Mouse (Mus musculus) adrenal gland, postnatal 36 days (tissue): Measurements from ENCODE around the gene Marc1. TPM values are rescaled to one million over a fixed set of nuclear protein-coding genes. Genes with fewer than 3 reads are reported as not detected.

ENCODE experiments used
- DNase-seq, 2 experiments: peaks; one replicate each; pipeline ENCODE4 v3.0.0; 2021; ENCODE audit warnings: mixed read lengths in 1 of 2
- long read RNA-seq, 2 experiments: library from polyadenylated mRNA; stranded (forward); transcript quantifications; one replicate each; pipeline ENCODE4 v2.0.0; 2021; ENCODE audit warnings: borderline sequencing depth in 2 of 2
- total RNA-seq, 2 experiments: library from RNA; stranded (reverse); gene quantifications; 2 replicates each; pipeline ENCODE4 v1.2.3; 2021

The Marc1 gene
- 1 to 10 TPM; 3.7 to 7.4 TPM for total RNA-seq
- long read RNA-seq, experiment 1, partial matches to known transcripts: 0 of 4 reads
- long read RNA-seq, experiment 1, other reads (novel, unspliced or antisense): 0 of 4 reads
- long read RNA-seq, experiment 2, transcript Marc1-201 (7 exons, 2,039 nt): major isoform, 6 of 8 reads
- long read RNA-seq, experiment 2, partial matches to known transcripts: 0 of 8 reads
- long read RNA-seq, experiment 2, other reads (novel, unspliced or antisense): 2 of 8 reads

DNA sequence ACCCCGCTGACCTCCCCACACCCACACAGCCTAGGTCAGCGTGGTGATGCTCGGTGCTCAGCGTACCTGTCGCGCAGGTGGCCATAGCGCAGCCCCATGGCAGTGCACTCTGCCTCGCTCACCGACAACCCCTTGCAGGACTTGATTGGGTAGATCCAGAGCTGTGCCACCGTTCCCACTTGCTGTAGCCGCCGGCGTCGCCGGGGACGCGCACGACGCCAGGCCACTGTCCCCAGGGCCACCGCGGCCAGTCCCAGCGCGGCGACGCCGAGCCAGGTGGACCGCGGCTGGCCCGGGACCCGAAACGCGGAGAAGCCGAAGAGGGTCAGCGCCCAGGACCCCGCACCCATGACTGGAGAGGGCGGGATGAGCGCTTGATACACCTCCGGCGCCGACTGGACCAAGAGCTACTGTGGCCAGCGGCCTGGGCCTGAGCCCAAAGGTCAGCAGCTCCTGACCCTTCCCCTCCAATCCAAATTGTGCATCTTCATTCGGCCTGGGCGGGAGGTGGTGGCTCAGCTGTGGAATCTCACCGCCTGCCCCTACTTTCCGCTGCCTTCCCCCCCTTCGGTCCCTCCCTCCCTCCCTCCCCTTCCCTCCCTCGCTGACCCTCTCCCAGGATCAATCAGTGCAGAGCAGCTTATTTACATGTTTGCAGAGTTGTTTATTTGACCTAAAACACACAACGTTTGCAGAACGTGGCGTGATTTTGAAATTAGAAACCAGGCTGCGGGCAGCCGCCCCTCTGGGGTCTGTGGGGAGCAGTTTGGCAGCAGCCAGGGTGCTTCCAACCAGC lies at the start of gene Marc1:
Gene Marc1, minus strand, starts transcription at position 534 of the 796 bp plus-strand sequence.
- peak in 1 of 2 experiments; percentile 50 for DNase-seq

DNA sequence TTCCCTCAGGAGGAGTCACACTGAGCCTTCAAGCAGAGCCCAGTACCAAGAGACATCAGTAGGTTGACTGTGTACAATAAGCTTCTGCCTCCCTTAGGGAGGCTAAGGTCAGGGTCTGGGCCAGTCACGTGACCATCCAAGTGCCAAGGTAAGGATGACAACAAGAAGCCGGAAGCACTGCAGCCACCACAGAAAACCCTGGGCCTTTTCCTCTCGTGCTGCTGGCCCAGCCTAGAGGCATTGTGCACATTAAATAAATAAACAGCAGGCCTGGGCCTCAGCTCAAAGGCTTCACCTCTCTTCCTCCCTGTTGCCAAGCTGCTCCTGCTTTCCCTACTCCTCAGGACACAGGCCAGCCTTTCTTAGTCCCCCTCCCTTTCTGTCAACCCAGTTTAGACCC lies 49.2 kb upstream of the Marc1 start:
- DNase-seq: peak in 1 of 2 experiments; percentile 36

DNA sequence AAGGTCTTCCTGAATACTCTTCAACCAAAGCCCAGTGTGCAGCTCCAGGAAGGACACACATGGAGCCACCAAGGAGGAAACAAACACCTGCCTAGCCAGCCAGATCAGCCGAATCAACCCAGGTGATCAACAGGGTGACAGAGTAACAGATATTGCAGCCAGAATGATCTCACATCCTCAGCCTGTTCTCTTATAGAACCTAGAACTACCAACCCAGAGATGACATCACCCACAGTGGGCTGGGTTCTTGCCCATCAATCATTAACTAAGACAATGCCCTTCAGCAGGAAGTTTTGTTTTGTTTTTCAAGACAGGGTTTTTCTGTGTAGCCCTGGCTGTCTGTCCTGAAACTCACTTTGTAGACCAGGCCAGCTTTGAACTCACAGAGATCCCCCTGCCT lies 47.1 kb upstream of the Marc1 start:
- no peak for DNase-seq

DNA sequence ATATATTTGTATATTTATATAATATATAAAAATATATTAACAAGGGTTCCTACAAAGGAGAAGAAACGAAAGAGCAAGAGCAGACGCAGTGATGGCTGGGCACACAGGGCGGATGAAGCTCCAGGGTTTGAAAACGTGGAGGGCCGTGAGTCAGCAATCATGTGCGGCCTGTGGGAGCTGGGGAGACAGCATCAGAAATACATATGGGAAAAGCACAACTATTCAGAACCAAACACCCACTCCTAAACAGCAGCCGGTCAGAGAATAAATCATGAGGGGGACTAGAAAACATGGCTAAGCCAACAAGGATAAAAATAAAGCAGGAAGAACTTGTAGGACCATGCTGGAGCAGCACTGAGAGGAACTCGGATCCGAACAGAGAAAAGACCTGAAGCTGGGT lies 46.1 kb upstream of the Marc1 start:
- no peak for DNase-seq

- DNase-seq: peak in 1 of 2 experiments; percentile 26
Measured at GRCm38 (mm10) chr1:184853922-184854321, 42.8 kb upstream of the Marc1 start.

DNA sequence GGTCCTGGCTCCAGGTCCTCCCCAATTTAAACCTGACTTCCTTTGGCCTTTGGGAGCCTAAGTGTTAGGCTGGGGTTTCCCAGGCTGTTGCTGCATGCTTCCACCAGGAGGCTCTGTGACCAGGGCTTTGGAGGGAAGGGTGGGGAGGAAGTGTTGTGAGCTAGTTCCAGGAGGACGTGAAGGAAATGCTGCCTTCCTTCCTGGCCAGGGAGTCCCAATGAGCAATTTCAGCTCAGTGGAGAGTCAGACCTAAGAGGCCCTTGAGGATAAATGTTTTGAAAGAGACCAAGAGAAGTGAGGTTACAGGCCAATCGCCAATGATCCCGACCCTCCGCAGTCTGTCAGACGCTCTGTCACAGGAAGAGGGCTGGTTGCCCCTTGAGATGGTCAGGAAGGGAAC lies 42.2 kb upstream of the Marc1 start:
- peak; percentile 83 to 87 for DNase-seq

GRCm38 (mm10) chr1:184851741-184852618 lies 40.9 kb upstream of the Marc1 start:
- DNase-seq: peak; percentile 80 to 87

- peak in 1 of 2 experiments; percentile 40 for DNase-seq
Measured at GRCm38 (mm10) chr1:184851166-184851565, 40.1 kb upstream of the Marc1 start.

- no peak for DNase-seq
Measured at GRCm38 (mm10) chr1:184846973-184847372, 35.9 kb upstream of the Marc1 start.

- DNase-seq: no peak
Measured at GRCm38 (mm10) chr1:184846092-184846750, 35.1 kb upstream of the Marc1 start, which contains the start of gene Marc2. Gene Marc2, minus strand, starts transcription at chr1:184846451.

- peak; percentile 96 to 97 for DNase-seq
Measured at GRCm38 (mm10) chr1:184845111-184846071, 34.3 kb upstream of the Marc1 start.

DNA sequence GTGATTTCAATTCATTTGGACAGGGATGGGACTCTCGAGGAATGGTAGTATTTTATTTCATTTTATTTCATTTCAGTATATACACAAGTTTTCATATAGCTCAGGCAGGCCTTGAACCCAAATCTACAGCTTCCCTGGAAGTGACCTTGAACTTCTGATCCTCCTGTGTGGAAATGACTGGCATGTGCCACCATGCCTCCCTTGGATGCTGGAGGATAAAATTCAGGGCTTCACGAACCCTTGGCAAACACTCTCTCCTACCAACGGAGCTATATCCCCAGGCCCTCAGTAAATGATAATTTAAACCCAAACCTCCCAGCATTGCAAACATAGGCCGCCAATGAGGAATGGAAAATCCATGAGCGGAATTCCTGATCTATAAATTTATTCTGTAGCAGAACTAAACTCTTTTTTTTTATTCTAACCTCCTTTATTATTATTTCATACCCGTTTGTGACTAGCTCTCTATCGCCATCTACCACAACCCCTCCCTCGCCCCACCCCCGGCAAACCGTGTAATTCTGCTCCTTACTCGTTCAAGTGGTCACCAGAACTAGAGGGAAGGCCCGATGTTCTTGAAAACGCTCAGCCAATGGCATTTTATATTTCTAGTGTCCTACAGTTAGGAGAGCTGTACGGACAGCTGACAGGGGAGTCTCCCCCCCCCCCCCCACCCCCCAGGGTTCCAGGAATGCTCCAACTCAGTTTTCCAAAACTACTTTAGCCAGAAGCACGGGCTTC lies 33.4 kb upstream of the Marc1 start:
- DNase-seq: peak; percentile 53 to 75

GRCm38 (mm10) chr1:184837649-184838048 lies 26.5 kb upstream of the Marc1 start:
- DNase-seq: no peak

- no peak for DNase-seq
Measured at GRCm38 (mm10) chr1:184836350-184836749, 25.2 kb upstream of the Marc1 start.

- DNase-seq: no peak
Measured at GRCm38 (mm10) chr1:184833499-184833898, 22.4 kb upstream of the Marc1 start.

GRCm38 (mm10) chr1:184832211-184832610 lies 21.1 kb upstream of the Marc1 start:
- DNase-seq: no peak

- no peak for DNase-seq
Measured at GRCm38 (mm10) chr1:184829897-184830296, 18.8 kb upstream of the Marc1 start.

DNA sequence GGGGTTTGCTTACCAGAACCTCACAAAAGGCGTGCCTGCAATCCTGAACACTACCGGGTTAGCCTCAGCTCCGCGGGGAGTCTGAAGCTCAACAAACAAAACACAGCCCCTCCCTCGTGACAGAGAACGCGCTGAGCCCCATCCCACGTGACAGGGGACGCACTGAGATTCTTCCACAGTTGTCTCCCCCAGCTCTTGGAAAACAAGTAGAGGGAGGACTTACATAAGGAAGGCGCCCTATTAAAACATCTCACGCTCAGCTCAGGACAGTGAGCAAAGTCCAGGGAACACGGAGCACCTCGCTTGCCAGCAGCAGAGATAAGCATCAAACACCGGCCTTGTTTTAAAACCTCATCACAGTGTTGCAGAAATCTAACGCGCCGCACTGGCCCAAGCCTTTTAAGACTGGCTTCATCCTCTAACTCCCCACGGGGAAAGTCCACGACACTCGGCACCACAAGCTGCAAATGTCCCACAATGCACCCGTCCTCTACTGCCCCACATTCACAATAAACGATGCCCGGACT lies 16.1 kb upstream of the Marc1 start:
- peak in 1 of 2 experiments; percentile 58 for DNase-seq

GRCm38 (mm10) chr1:184825093-184825492 lies 14.0 kb upstream of the Marc1 start:
- DNase-seq: peak; percentile 34 to 61

DNA sequence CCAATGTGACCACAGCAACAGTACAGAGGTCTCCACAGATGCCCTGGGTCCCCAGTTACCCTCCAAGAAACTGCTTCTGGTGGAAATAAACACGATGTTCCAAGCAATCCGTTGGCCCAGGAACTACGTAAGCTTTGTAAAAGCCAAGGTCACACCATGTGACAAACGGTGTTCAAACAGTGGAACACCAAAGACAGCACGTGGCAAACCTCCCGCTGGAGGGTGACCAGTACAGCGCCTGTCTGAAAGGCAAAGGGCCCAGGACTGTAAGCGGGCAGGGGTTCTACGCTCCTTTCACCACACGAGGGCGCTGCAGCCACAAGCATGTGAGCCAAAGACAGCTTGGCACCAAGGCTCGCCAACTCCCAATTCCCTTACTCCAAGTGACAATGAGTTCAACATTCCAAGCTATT lies 13.3 kb upstream of the Marc1 start:
- peak; percentile 95 to 97 for DNase-seq
